Mouse (Mus musculus) forebrain, embryonic 12.5 days (tissue): ENCODE results near the gene Olfr513. TPM values are rescaled to one million over a fixed set of nuclear protein-coding genes. Genes with fewer than 3 reads are reported as not detected.

Experiments used
- ATAC-seq: fragments of 200-750 bp; cut with Nextera tagmentation; 2 replicates; pipeline ENCODE4 v1.8.0; 2017; ENCODE audit warnings: moderate TSS enrichment; ENCODE audit not compliant: low FRiP score
- H3K27ac ChIP-seq: fragments of 300-500 bp; sonication (generic); 2 replicates; pipeline ENCODE4 v1.5.1; 2016; ENCODE audit warnings: mild to moderate bottlenecking
- H3K27me3 ChIP-seq: fragments of 300-500 bp; sonication (generic); 2 replicates; pipeline ENCODE4 v1.6.1; 2016; ENCODE audit warnings: mild to moderate bottlenecking
- H3K36me3 ChIP-seq: fragments of 300-500 bp; sonication (generic); replicated peaks from 2 replicates; pipeline ENCODE4 v1.6.1; 2016; ENCODE audit warnings: mild to moderate bottlenecking
- H3K4me1 ChIP-seq: fragments of 300-500 bp; sonication (generic); 2 replicates; pipeline ENCODE4 v1.6.1; 2016
- H3K4me2 ChIP-seq: fragments of 300-500 bp; sonication (generic); 2 replicates; pipeline ENCODE4 v1.6.1; 2016; ENCODE audit warnings: mild to moderate bottlenecking, moderate library complexity
- H3K4me3 ChIP-seq: fragments of 300-500 bp; sonication (generic); replicated peaks from 2 replicates; pipeline ENCODE4 v1.5.1; 2016; ENCODE audit warnings: mild to moderate bottlenecking
- H3K9ac ChIP-seq: fragments of 300-500 bp; sonication (generic); 2 replicates; pipeline ENCODE4 v1.6.1; 2016; ENCODE audit warnings: mild to moderate bottlenecking
- H3K9me3 ChIP-seq: fragments of 300-500 bp; sonication (generic); 2 replicates; pipeline ENCODE4 v1.6.1; 2016
- WGBS: fragments of 180-500 bp; shearing (Covaris S2); methylation state at CpG from one replicate; pipeline ENCODE4 v1.1.7; 2016; 5-methylcytosine and 5-hydroxymethylcytosine counted together
- polyA plus RNA-seq: library from polyadenylated mRNA; unstranded; fragments of >200 nt; fragmentation: Nextera tagmentation; extraction: Ambion mirVana; gene quantifications from 2 replicates; pipeline ENCODE4 v1.2.1, GENCODE M21; 2016

The Olfr513 gene
- not detected in 2 replicates for polyA plus RNA-seq

GRCm38 (mm10) chr7:108750673-108751072 is at the start of gene Olfr513:
Olfr513 (plus strand) TSS chr7:108750973.
- 84% methylated on average over 1 of the region's 1 CpGs for WGBS
- Histone ChIP-seq H3K27ac (no peak within 1 kb of the TSS), H3K4me3 (no peak within 1 kb of the TSS), H3K36me3 (no peaks in the 10 kb centered on the region), H3K9me3 (no peaks in the 10 kb centered on the region), H3K4me2 (no peak within 1 kb of the TSS), H3K9ac (no peak within 1 kb of the TSS), H3K27me3 (no peaks in the 10 kb centered on the region), H3K4me1 (no peaks in the 10 kb centered on the region)
- no peak for ATAC-seq

GRCm38 (mm10) chr7:108713020-108713419 is 37.8 kb upstream of the Olfr513 start, which contains the start of gene Olfr512:
Olfr512 (plus strand) TSS chr7:108713320.
- H3K4me3 ChIP-seq: no peak within 1 kb of the TSS
- no peaks in the 10 kb centered on the region for H3K27me3 ChIP-seq
- H3K9ac ChIP-seq: no peak within 1 kb of the TSS
- H3K4me1 ChIP-seq: no peaks in the 10 kb centered on the region
- H3K4me2 ChIP-seq: no peak within 1 kb of the TSS
- no peak within 1 kb of the TSS for H3K27ac ChIP-seq
- no peaks in the 10 kb centered on the region for H3K9me3 ChIP-seq
- H3K36me3 ChIP-seq: no peaks in the 10 kb centered on the region
- no peak for ATAC-seq

GRCm38 (mm10) chr7:108760411-108760810 is 9.6 kb downstream of the Olfr513 start:
- Histone ChIP-seq H3K36me3 (no peaks in the 10 kb centered on the region), H3K9me3 (no peaks in the 10 kb centered on the region), H3K27me3 (no peaks in the 10 kb centered on the region), H3K4me3 (no peak overlapping the region), H3K4me1 (no peaks in the 10 kb centered on the region), H3K4me2 (no peak overlapping the region), H3K27ac (no peak overlapping the region), H3K9ac (no peak overlapping the region)
- no peak for ATAC-seq
- 26% methylated on average over 3 of the region's 3 CpGs for WGBS

GRCm38 (mm10) chr7:108797205-108797933 is 46.6 kb downstream of the Olfr513 start:
- Histone ChIP-seq H3K27ac (no peak overlapping the region), H3K4me1 (no peaks in the 10 kb centered on the region), H3K4me2 (no peak overlapping the region), H3K9me3 (no peaks in the 10 kb centered on the region), H3K36me3 (no peaks in the 10 kb centered on the region), H3K9ac (no peak overlapping the region), H3K27me3 (no peaks in the 10 kb centered on the region), H3K4me3 (no peak overlapping the region)
- no peak for ATAC-seq
- WGBS: 58% methylated on average over 1 of the region's 1 CpGs

Other genes starting within 250 kb of the Olfr513 start
- gene Olfr502, start 225.9 kb upstream of the Olfr513 start, polyA plus RNA-seq: not detected in 2 replicates
- not detected in 2 replicates for gene Olfr503, start 206.4 kb upstream of the Olfr513 start, polyA plus RNA-seq
- gene Olfr504, start 185.2 kb upstream of the Olfr513 start, polyA plus RNA-seq: not detected in 2 replicates
- gene Olfr506, start 140.2 kb upstream of the Olfr513 start, polyA plus RNA-seq: not detected in 2 replicates
- gene Olfr507, start 129.2 kb upstream of the Olfr513 start, polyA plus RNA-seq: not detected in 2 replicates
- not detected in 2 replicates for gene Olfr508, start 121.0 kb upstream of the Olfr513 start, polyA plus RNA-seq
- gene Olfr509, start 99.1 kb upstream of the Olfr513 start, polyA plus RNA-seq: not detected in 2 replicates
- gene Olfr510, start 84.6 kb upstream of the Olfr513 start, polyA plus RNA-seq: not detected in 2 replicates
- gene Olfr512, start 37.7 kb upstream of the Olfr513 start, polyA plus RNA-seq: not detected in 2 replicates
- gene Olfr514, start 75.0 kb downstream of the Olfr513 start, polyA plus RNA-seq: not detected in 2 replicates
- not detected in 2 replicates for gene Olfr516, start 99.6 kb downstream of the Olfr513 start, polyA plus RNA-seq
- not detected in 2 replicates for gene Olfr517, start 121.4 kb downstream of the Olfr513 start, polyA plus RNA-seq
- not detected in 2 replicates for gene Olfr518, start 134.0 kb downstream of the Olfr513 start, polyA plus RNA-seq
- not detected in 2 replicates for gene Olfr519, start 143.4 kb downstream of the Olfr513 start, polyA plus RNA-seq
- gene Nlrp10, start 179.2 kb downstream of the Olfr513 start, polyA plus RNA-seq: not detected in 2 replicates
- 78.1 and 79.0 TPM in 2 replicates for gene Eif3f, start 183.4 kb downstream of the Olfr513 start, polyA plus RNA-seq
- gene Tub, start 199.4 kb downstream of the Olfr513 start, polyA plus RNA-seq: 31.2 and 36.9 TPM in 2 replicates